Mouse (Mus musculus) embryonic facial prominence, embryonic 13.5 days (tissue): ENCODE measurements at regions not wholly inside any gene's neighbourhood (a gene's known extent, or its start where the extent isn't known, plus 50 kb on each side); places are given as distances from the start of the nearest gene placed in this dataset.

Experiments
- ATAC-seq: fragments of 200-750 bp; cut with Nextera tagmentation; 2 replicates; pipeline ENCODE4 v1.8.0; 2017; ENCODE audit warnings: low read depth; ENCODE audit not compliant: insufficient number of reproducible peaks, insufficient read depth, low FRiP score, low TSS enrichment
- H3K27ac ChIP-seq: fragments of 300-500 bp; sonication (generic); 2 replicates; pipeline ENCODE4 v1.5.1; 2015; ENCODE audit warnings: moderate library complexity, mild to moderate bottlenecking, inconsistent platforms
- H3K27me3 ChIP-seq: fragments of 300-500 bp; sonication (generic); 2 replicates; pipeline ENCODE4 v1.6.1; 2015; ENCODE audit warnings: mild to moderate bottlenecking, inconsistent platforms
- H3K36me3 ChIP-seq: fragments of 300-500 bp; sonication (generic); 2 replicates; pipeline ENCODE4 v1.6.1; 2015; ENCODE audit warnings: mild to moderate bottlenecking, inconsistent platforms
- H3K4me1 ChIP-seq: fragments of 300-500 bp; sonication (generic); 2 replicates; pipeline ENCODE4 v1.6.1; 2015; ENCODE audit warnings: inconsistent platforms
- H3K4me2 ChIP-seq: fragments of 300-500 bp; sonication (generic); 2 replicates; pipeline ENCODE4 v1.6.1; 2015; ENCODE audit warnings: moderate library complexity, mild to moderate bottlenecking, inconsistent platforms
- H3K4me3 ChIP-seq: fragments of 300-500 bp; sonication (generic); 2 replicates; pipeline ENCODE4 v1.5.1; 2015; ENCODE audit warnings: mild to moderate bottlenecking, inconsistent platforms
- H3K9ac ChIP-seq: fragments of 300-500 bp; sonication (generic); 2 replicates; pipeline ENCODE4 v1.6.1; 2015; ENCODE audit warnings: mild to moderate bottlenecking, inconsistent platforms
- H3K9me3 ChIP-seq: fragments of 300-500 bp; sonication (generic); 2 replicates; pipeline ENCODE4 v1.6.1; 2016; ENCODE audit warnings: inconsistent platforms
- WGBS: fragments of 180-500 bp; shearing (Covaris S2); methylation state at CpG from one replicate; pipeline ENCODE4 v1.1.7; 2015; ENCODE audit warnings: mixed read lengths; 5-methylcytosine and 5-hydroxymethylcytosine counted together

GRCm38 (mm10) chr3:149305440-149305839 is 315.1 kb upstream of the Adgrl2 start:
- Histone ChIP-seq H3K4me2 (no peak overlapping the region), H3K36me3 (no peaks in the 10 kb centered on the region), H3K9me3 (no peaks in the 10 kb centered on the region), H3K4me1 (peaks cover 13% of the 10 kb centered on the region), H3K27me3 (no peaks in the 10 kb centered on the region), H3K27ac (peak overlapping the region; percentile 64; the same call in 1 of the 2 replicates), H3K4me3 (no peak overlapping the region), H3K9ac (no peak overlapping the region)
- no peak for ATAC-seq
- WGBS = 26% methylated on average over 5 of the region's 5 CpGs

GRCm38 (mm10) chr3:149305011-149305413 is 314.7 kb upstream of the Adgrl2 start:
- Histone ChIP-seq H3K4me2 (no peak overlapping the region), H3K9ac (no peak overlapping the region), H3K27ac (peak overlapping the region; percentile 64; the same call in 1 of the 2 replicates), H3K27me3 (no peaks in the 10 kb centered on the region), H3K4me3 (no peak overlapping the region), H3K9me3 (no peaks in the 10 kb centered on the region), H3K36me3 (no peaks in the 10 kb centered on the region), H3K4me1 (peaks cover 13% of the 10 kb centered on the region)
- ATAC-seq = no peak
- 57% methylated on average over 6 of the region's 6 CpGs for WGBS

- Histone ChIP-seq H3K9ac (no peak overlapping the region), H3K4me3 (no peak overlapping the region), H3K27me3 (no peaks in the 10 kb centered on the region), H3K27ac (no peak overlapping the region; the same call in 1 of the 2 replicates), H3K9me3 (no peaks in the 10 kb centered on the region), H3K36me3 (no peaks in the 10 kb centered on the region), H3K4me1 (peaks cover 13% of the 10 kb centered on the region), H3K4me2 (no peak overlapping the region)
- no peak for ATAC-seq
- WGBS = 91% methylated on average over 5 of the region's 5 CpGs
Observed at GRCm38 (mm10) chr3:149303418-149303817, 313.1 kb upstream of the Adgrl2 start.

GRCm38 (mm10) chr3:149300002-149300401 is 309.6 kb upstream of the Adgrl2 start:
- 91% methylated on average over 4 of the region's 4 CpGs for WGBS
- no peak overlapping the region for H3K4me2 ChIP-seq

GRCm38 (mm10) chr3:149296419-149296962 is 306.1 kb upstream of the Adgrl2 start:
- Histone ChIP-seq H3K9me3 (no peaks in the 10 kb centered on the region), H3K36me3 (no peaks in the 10 kb centered on the region), H3K4me3 (no peak overlapping the region), H3K27me3 (no peaks in the 10 kb centered on the region), H3K9ac (no peak overlapping the region), H3K4me1 (peaks cover 17% of the 10 kb centered on the region), H3K27ac (peak overlapping the region; percentile 64; the same call in 1 of the 2 replicates), H3K4me2 (peak overlapping the region; percentile 31; the same call in 1 of the 2 replicates)
- 27% methylated on average over 10 of the region's 10 CpGs for WGBS
- no peak for ATAC-seq

More at GRCm38 (mm10) chr3:149300002-149300401, 309.6 kb upstream of the Adgrl2 start:
- Histone ChIP-seq H3K4me1 (peaks cover 30% of the 10 kb centered on the region), H3K36me3 (no peaks in the 10 kb centered on the region), H3K4me3 (no peak overlapping the region), H3K27me3 (no peaks in the 10 kb centered on the region), H3K9ac (no peak overlapping the region), H3K9me3 (no peaks in the 10 kb centered on the region), H3K27ac (no peak overlapping the region)
- no peak for ATAC-seq

GRCm38 (mm10) chr3:149295942-149296341 is 305.6 kb upstream of the Adgrl2 start:
- H3K27ac ChIP-seq = peak overlapping the region; percentile 64
- H3K27me3 ChIP-seq = no peaks in the 10 kb centered on the region
- ATAC-seq = no peak
- no peaks in the 10 kb centered on the region for H3K9me3 ChIP-seq
- H3K4me3 ChIP-seq = no peak overlapping the region
- 21% methylated on average over 6 of the region's 7 CpGs for WGBS
- peaks cover 18% of the 10 kb centered on the region for H3K4me1 ChIP-seq
- no peaks in the 10 kb centered on the region for H3K36me3 ChIP-seq
- H3K4me2 ChIP-seq = peak overlapping the region; percentile 31; the same call in 1 of the 2 replicates
- no peak overlapping the region for H3K9ac ChIP-seq

- Histone ChIP-seq H3K4me2 (no peak overlapping the region), H3K9ac (no peak overlapping the region), H3K4me3 (no peak overlapping the region), H3K36me3 (no peaks in the 10 kb centered on the region), H3K4me1 (peaks cover 22% of the 10 kb centered on the region), H3K27ac (no peak overlapping the region), H3K9me3 (no peaks in the 10 kb centered on the region), H3K27me3 (no peaks in the 10 kb centered on the region)
- WGBS = 73% methylated on average over 10 of the region's 10 CpGs
- ATAC-seq = no peak
Observed at GRCm38 (mm10) chr3:149295257-149295831, 305.0 kb upstream of the Adgrl2 start.

- Histone ChIP-seq H3K4me2 (no peak overlapping the region), H3K4me3 (no peak overlapping the region), H3K4me1 (peaks cover 22% of the 10 kb centered on the region), H3K36me3 (no peaks in the 10 kb centered on the region), H3K9me3 (no peaks in the 10 kb centered on the region), H3K27ac (no peak overlapping the region), H3K9ac (no peak overlapping the region), H3K27me3 (no peaks in the 10 kb centered on the region)
- WGBS = 76% methylated on average over 4 of the region's 4 CpGs
- no peak for ATAC-seq
Observed at GRCm38 (mm10) chr3:149294445-149294844, 304.1 kb upstream of the Adgrl2 start.

GRCm38 (mm10) chr3:149292459-149292858 is 302.1 kb upstream of the Adgrl2 start:
- no peaks in the 10 kb centered on the region for H3K36me3 ChIP-seq
- no peak overlapping the region for H3K9ac ChIP-seq
- H3K4me1 ChIP-seq = peaks cover 22% of the 10 kb centered on the region
- no peak for ATAC-seq
- H3K4me3 ChIP-seq = no peak overlapping the region
- H3K4me2 ChIP-seq = no peak overlapping the region
- no peaks in the 10 kb centered on the region for H3K9me3 ChIP-seq
- WGBS = 71% methylated on average over 3 of the region's 3 CpGs
- H3K27ac ChIP-seq = no peak overlapping the region
- no peaks in the 10 kb centered on the region for H3K27me3 ChIP-seq

GRCm38 (mm10) chr3:149291473-149291872 is 301.1 kb upstream of the Adgrl2 start:
- no peak overlapping the region for H3K27ac ChIP-seq
- H3K4me3 ChIP-seq = no peak overlapping the region
- H3K27me3 ChIP-seq = no peaks in the 10 kb centered on the region
- no peaks in the 10 kb centered on the region for H3K9me3 ChIP-seq
- WGBS = 31% methylated on average over 7 of the region's 7 CpGs
- H3K36me3 ChIP-seq = no peaks in the 10 kb centered on the region
- H3K9ac ChIP-seq = no peak overlapping the region
- ATAC-seq = no peak
- peaks cover 17% of the 10 kb centered on the region for H3K4me1 ChIP-seq
- no peak overlapping the region for H3K4me2 ChIP-seq

- Histone ChIP-seq H3K4me3 (no peak overlapping the region), H3K27ac (no peak overlapping the region), H3K9me3 (no peaks in the 10 kb centered on the region), H3K4me1 (peaks cover 6% of the 10 kb centered on the region), H3K4me2 (no peak overlapping the region), H3K9ac (no peak overlapping the region), H3K36me3 (no peaks in the 10 kb centered on the region), H3K27me3 (no peaks in the 10 kb centered on the region)
- ATAC-seq = no peak
- 80% methylated on average over 8 of the region's 8 CpGs for WGBS
Observed at GRCm38 (mm10) chr3:149290228-149290627, 299.9 kb upstream of the Adgrl2 start.

- WGBS = 96% methylated on average over 4 of the region's 4 CpGs
- no peaks in the 10 kb centered on the region for H3K9me3 ChIP-seq
- no peak for ATAC-seq
Observed at GRCm38 (mm10) chr3:149287080-149287479, 296.7 kb upstream of the Adgrl2 start.

More at GRCm38 (mm10) chr3:149287080-149287479, 296.7 kb upstream of the Adgrl2 start:
- no peak overlapping the region for H3K27ac ChIP-seq
- H3K27me3 ChIP-seq = no peaks in the 10 kb centered on the region
- peaks cover 4% of the 10 kb centered on the region; the same call in 1 of the 2 replicates for H3K4me1 ChIP-seq
- no peak overlapping the region for H3K4me3 ChIP-seq
- no peak overlapping the region for H3K4me2 ChIP-seq
- H3K9ac ChIP-seq = no peak overlapping the region
- H3K36me3 ChIP-seq = no peaks in the 10 kb centered on the region
